Mouse (Mus musculus): ENCODE measurements around the gene Tespa1. TPM values are rescaled to one million over a fixed set of nuclear protein-coding genes. Genes with fewer than 3 reads are reported as not detected.
"Not testable (repeated sequence)": the region's sequence is repeated elsewhere in the genome, so short reads cannot be mapped to it uniquely, and the experiment has no call there.

Gene Tespa1
- polyA plus RNA-seq, 1 experiment from 2014 or later, result 0.62 TPM

GRCm38 (mm10) chr10:130364766-130365165 is 42.1 kb downstream of the Tespa1 start:
- no peaks in the 10 kb centered on the region for H3K9me3 ChIP-seq
- H3K4me1 ChIP-seq, result no peaks in the 10 kb centered on the region
- H3K36me3 ChIP-seq, result no peaks in the 10 kb centered on the region
- no peak overlapping the region for H3K9ac ChIP-seq
- ATAC-seq (ENCODE audit: insufficient number of reproducible peaks, insufficient read depth, low FRiP score, low TSS enrichment, low read depth), result no peak
- H3K4me3 ChIP-seq, result no peak overlapping the region
- no peaks in the 10 kb centered on the region for H3K27me3 ChIP-seq
- H3K4me2 ChIP-seq, result no peak overlapping the region
- no peak overlapping the region for H3K27ac ChIP-seq

- no peak for ATAC-seq (ENCODE audit: insufficient number of reproducible peaks, insufficient read depth, low FRiP score, low TSS enrichment, low read depth)
- no peaks in the 10 kb centered on the region for H3K36me3 ChIP-seq
- H3K4me1 ChIP-seq, result no peaks in the 10 kb centered on the region
- H3K4me3 ChIP-seq, result no peak overlapping the region
- H3K27me3 ChIP-seq, result no peaks in the 10 kb centered on the region
- no peak overlapping the region for H3K9ac ChIP-seq
- H3K4me2 ChIP-seq, result no peak overlapping the region
- no peak overlapping the region for H3K27ac ChIP-seq
- H3K9me3 ChIP-seq, result no peaks in the 10 kb centered on the region
Observed at GRCm38 (mm10) chr10:130368384-130368783, 45.7 kb downstream of the Tespa1 start.

- H3K9me3 ChIP-seq, result no peaks in the 10 kb centered on the region
- H3K4me1 ChIP-seq, result no peaks in the 10 kb centered on the region
- H3K4me3 ChIP-seq, result no peak overlapping the region
- ATAC-seq (ENCODE audit: insufficient number of reproducible peaks, insufficient read depth, low FRiP score, low TSS enrichment, low read depth), result no peak
- no peak overlapping the region for H3K27ac ChIP-seq
- no peaks in the 10 kb centered on the region for H3K36me3 ChIP-seq
- H3K4me2 ChIP-seq, result no peak overlapping the region
- no peak overlapping the region for H3K9ac ChIP-seq
- no peaks in the 10 kb centered on the region for H3K27me3 ChIP-seq
- WGBS, result 89% methylated on average over 2 of the region's 2 CpGs
Observed at GRCm38 (mm10) chr10:130370005-130370682, 47.5 kb downstream of the Tespa1 start.

- Histone ChIP-seq H3K4me3 (no peak overlapping the region), H3K27me3 (no peaks in the 10 kb centered on the region), H3K4me2 (no peak overlapping the region), H3K27ac (no peak overlapping the region), H3K4me1 (no peaks in the 10 kb centered on the region), H3K9ac (no peak overlapping the region), H3K36me3 (no peaks in the 10 kb centered on the region), H3K9me3 (no peaks in the 10 kb centered on the region)
- 63% methylated on average over 1 of the region's 1 CpGs for WGBS
- no peak for ATAC-seq (ENCODE audit: insufficient number of reproducible peaks, insufficient read depth, low FRiP score, low TSS enrichment, low read depth)
Observed at GRCm38 (mm10) chr10:130371644-130372043, 49.0 kb downstream of the Tespa1 start.

GRCm38 (mm10) chr10:130372491-130373173 is 50.0 kb downstream of the Tespa1 start:
- Histone ChIP-seq H3K27ac (no peak overlapping the region), H3K9me3 (no peaks in the 10 kb centered on the region), H3K36me3 (no peaks in the 10 kb centered on the region), H3K4me3 (no peak overlapping the region), H3K27me3 (no peaks in the 10 kb centered on the region), H3K4me2 (no peak overlapping the region), H3K4me1 (no peaks in the 10 kb centered on the region), H3K9ac (no peak overlapping the region)
- WGBS, result 79% methylated on average over 2 of the region's 2 CpGs
- no peak for ATAC-seq (ENCODE audit: insufficient number of reproducible peaks, insufficient read depth, low FRiP score, low TSS enrichment, low read depth)

- Histone ChIP-seq H3K36me3 (no peaks in the 10 kb centered on the region), H3K27me3 (no peaks in the 10 kb centered on the region), H3K4me1 (no peaks in the 10 kb centered on the region), H3K4me3 (no peak overlapping the region), H3K27ac (no peak overlapping the region), H3K9ac (no peak overlapping the region), H3K4me2 (no peak overlapping the region), H3K9me3 (no peaks in the 10 kb centered on the region)
- no peak for ATAC-seq (ENCODE audit: insufficient number of reproducible peaks, insufficient read depth, low FRiP score, low TSS enrichment, low read depth)
- 90% methylated on average over 2 of the region's 2 CpGs for WGBS
Observed at GRCm38 (mm10) chr10:130375145-130375544, 52.5 kb downstream of the Tespa1 start.

- H3K4me2 ChIP-seq, result no peak within 1 kb of the TSS
- no peak within 1 kb of the TSS for H3K9ac ChIP-seq
- ATAC-seq (ENCODE audit: insufficient number of reproducible peaks, insufficient read depth, low FRiP score, low TSS enrichment, low read depth), result no peak
Observed at GRCm38 (mm10) chr10:130394232-130394631, 71.6 kb downstream of the Tespa1 start, which contains the start of gene Vmn2r84. TSS of gene Vmn2r84 (minus strand) at chr10:130394332.

GRCm38 (mm10) chr10:130412167-130412698 is 89.6 kb downstream of the Tespa1 start:
- not testable (repeated sequence) for H3K27me3 ChIP-seq; H3K36me3 ChIP-seq; H3K4me2 ChIP-seq; H3K4me3 ChIP-seq; H3K4me1 ChIP-seq; H3K9me3 ChIP-seq; ATAC-seq (ENCODE audit: insufficient number of reproducible peaks, insufficient read depth, low FRiP score, low TSS enrichment, low read depth); H3K27ac ChIP-seq; H3K9ac ChIP-seq
- WGBS, result 79% methylated on average over 35 of the region's 35 CpGs

More at GRCm38 (mm10) chr10:130394232-130394631, 71.6 kb downstream of the Tespa1 start, which contains the start of gene Vmn2r84:
- no peaks in the 10 kb centered on the region for H3K27me3 ChIP-seq
- H3K4me1 ChIP-seq, result no peaks in the 10 kb centered on the region
- no peaks in the 10 kb centered on the region for H3K9me3 ChIP-seq
- H3K4me3 ChIP-seq, result no peak within 1 kb of the TSS
- no peaks in the 10 kb centered on the region for H3K36me3 ChIP-seq
- H3K27ac ChIP-seq, result no peak within 1 kb of the TSS

Other genes starting within 250 kb of the Tespa1 start
- gene Olfr823, start 207.5 kb upstream of the Tespa1 start, polyA plus RNA-seq (2015; fragmentation: Nextera tagmentation; extraction: Ambion mirVana), result not detected in 2 replicates
- not detected in 2 replicates for gene Olfr824, start 192.9 kb upstream of the Tespa1 start, polyA plus RNA-seq (2015; fragmentation: Nextera tagmentation; extraction: Ambion mirVana)
- gene Olfr825, start 156.1 kb upstream of the Tespa1 start, polyA plus RNA-seq (2015; fragmentation: Nextera tagmentation; extraction: Ambion mirVana), result not detected in 2 replicates
- not detected in 2 replicates for gene Olfr826, start 138.7 kb upstream of the Tespa1 start, polyA plus RNA-seq (2015; fragmentation: Nextera tagmentation; extraction: Ambion mirVana)
- gene Olfr827, start 108.5 kb upstream of the Tespa1 start, polyA plus RNA-seq (2015; fragmentation: Nextera tagmentation; extraction: Ambion mirVana), result not detected in 2 replicates
- gene Neurod4, start 42.6 kb upstream of the Tespa1 start, polyA plus RNA-seq (2015; fragmentation: Nextera tagmentation; extraction: Ambion mirVana), result 0.10 and 0.11 TPM in 2 replicates
- gene Vmn2r84, start 71.5 kb downstream of the Tespa1 start, polyA plus RNA-seq (2015; fragmentation: Nextera tagmentation; extraction: Ambion mirVana), result not detected in 2 replicates
- gene Vmn2r85, start 106.8 kb downstream of the Tespa1 start, polyA plus RNA-seq (2015; fragmentation: Nextera tagmentation; extraction: Ambion mirVana), result not detected in 2 replicates
- gene Vmn2r86, start 133.2 kb downstream of the Tespa1 start, polyA plus RNA-seq (2015; fragmentation: Nextera tagmentation; extraction: Ambion mirVana), result not detected in 2 replicates
- gene Vmn2r87, start 174.5 kb downstream of the Tespa1 start, polyA plus RNA-seq (2015; fragmentation: Nextera tagmentation; extraction: Ambion mirVana), result not detected in 2 replicates